Mouse (Mus musculus) forebrain, embryonic 15.5 days (tissue): Measurements from ENCODE around the gene Asb1. TPM values are rescaled to one million over a fixed set of nuclear protein-coding genes. Genes with fewer than 3 reads are reported as not detected.

Source experiments
- ATAC-seq: fragments of 200-750 bp; cut with Nextera tagmentation; replicated peaks from 2 replicates; pipeline ENCODE4 v1.8.0; 2017; ENCODE audit warnings: mild to moderate bottlenecking, moderate TSS enrichment, moderate library complexity
- H3K27ac ChIP-seq: fragments of 300-500 bp; sonication (generic); replicated peaks from 2 replicates; pipeline ENCODE4 v1.5.1; 2015; ENCODE audit warnings: mild to moderate bottlenecking, inconsistent platforms
- H3K27me3 ChIP-seq: fragments of 300-500 bp; sonication (generic); 2 replicates; pipeline ENCODE4 v1.6.1; 2015; ENCODE audit warnings: inconsistent platforms
- H3K36me3 ChIP-seq: fragments of 300-500 bp; sonication (generic); 2 replicates; pipeline ENCODE4 v1.6.1; 2015; ENCODE audit warnings: mild to moderate bottlenecking, inconsistent platforms
- H3K4me1 ChIP-seq: fragments of 300-500 bp; sonication (generic); 2 replicates; pipeline ENCODE4 v1.6.1; 2015; ENCODE audit warnings: inconsistent platforms
- H3K4me2 ChIP-seq: fragments of 300-500 bp; sonication (generic); replicated peaks from 2 replicates; pipeline ENCODE4 v1.6.1; 2015; ENCODE audit warnings: mild to moderate bottlenecking, inconsistent platforms
- H3K4me3 ChIP-seq: fragments of 300-500 bp; sonication (generic); 2 replicates; pipeline ENCODE4 v1.5.1; 2015; ENCODE audit warnings: mild to moderate bottlenecking, inconsistent platforms
- H3K9ac ChIP-seq: fragments of 300-500 bp; sonication (generic); replicated peaks from 2 replicates; pipeline ENCODE4 v1.6.1; 2015; ENCODE audit warnings: mild to moderate bottlenecking, inconsistent platforms
- H3K9me3 ChIP-seq: fragments of 300-500 bp; sonication (generic); 2 replicates; pipeline ENCODE4 v1.6.1; 2016; ENCODE audit warnings: inconsistent platforms
- WGBS: fragments of 180-500 bp; shearing (Covaris S2); methylation state at CpG from one replicate; pipeline ENCODE4 v1.1.7; 2015; ENCODE audit warnings: mixed read lengths; 5-methylcytosine and 5-hydroxymethylcytosine counted together
- polyA plus RNA-seq: library from polyadenylated mRNA; unstranded; fragments of >200 nt; fragmentation: Nextera tagmentation; extraction: Ambion mirVana; gene quantifications from 2 replicates; pipeline ENCODE4 v1.2.1, GENCODE M21; 2015

Gene Asb1
- polyA plus RNA-seq, 1 experiment from 2014 or later, result 15.3 TPM

- Histone ChIP-seq H3K9me3 (no peaks in the 10 kb centered on the region), H3K9ac (no peak overlapping the region), H3K36me3 (peaks cover 17% of the 10 kb centered on the region), H3K27ac (no peak overlapping the region), H3K27me3 (0 out of 2 replicates have a peak, but pooled peaks cover 5% of the 10 kb centered on the region), H3K4me1 (no peaks in the 10 kb centered on the region), H3K4me3 (no peak overlapping the region), H3K4me2 (no peak overlapping the region)
- WGBS, result 92% methylated on average over 4 of the region's 4 CpGs
- no peak for ATAC-seq
Observed at GRCm38 (mm10) chr1:91532243-91532642, 8.1 kb upstream of the Asb1 start.

GRCm38 (mm10) chr1:91532892-91533291 lies 7.5 kb upstream of the Asb1 start:
- Histone ChIP-seq H3K9me3 (no peaks in the 10 kb centered on the region), H3K4me3 (no peak overlapping the region), H3K4me2 (no peak overlapping the region), H3K4me1 (no peaks in the 10 kb centered on the region), H3K9ac (no peak overlapping the region), H3K36me3 (peaks cover 10% of the 10 kb centered on the region), H3K27ac (no peak overlapping the region), H3K27me3 (peaks cover 8% of the 10 kb centered on the region; the same call in 1 of the 2 replicates)
- 90% methylated on average over 5 of the region's 5 CpGs for WGBS
- ATAC-seq, result no peak

GRCm38 (mm10) chr1:91533483-91533882 lies 6.9 kb upstream of the Asb1 start:
- 67% methylated on average over 2 of the region's 2 CpGs for WGBS
- no peak overlapping the region for H3K4me2 ChIP-seq
- no peak for ATAC-seq

GRCm38 (mm10) chr1:91533961-91534723 lies 6.2 kb upstream of the Asb1 start:
- WGBS, result 81% methylated on average over 19 of the region's 19 CpGs
- Histone ChIP-seq H3K27me3 (peaks cover 19% of the 10 kb centered on the region), H3K4me3 (no peak overlapping the region), H3K4me1 (no peaks in the 10 kb centered on the region), H3K9me3 (no peaks in the 10 kb centered on the region), H3K27ac (no peak overlapping the region), H3K36me3 (0 out of 2 replicates have a peak, but pooled peaks cover 5% of the 10 kb centered on the region), H3K9ac (no peak overlapping the region), H3K4me2 (no peak overlapping the region)
- ATAC-seq, result no peak

More at GRCm38 (mm10) chr1:91533483-91533882, 6.9 kb upstream of the Asb1 start:
- H3K27me3 ChIP-seq, result peaks cover 12% of the 10 kb centered on the region; the same call in 1 of the 2 replicates
- no peaks in the 10 kb centered on the region for H3K4me1 ChIP-seq
- no peak overlapping the region for H3K4me3 ChIP-seq
- no peak overlapping the region for H3K27ac ChIP-seq
- no peaks in the 10 kb centered on the region for H3K9me3 ChIP-seq
- 0 out of 2 replicates have a peak, but pooled peaks cover 5% of the 10 kb centered on the region for H3K36me3 ChIP-seq
- no peak overlapping the region for H3K9ac ChIP-seq

- Histone ChIP-seq H3K4me1 (peaks cover 17% of the 10 kb centered on the region), H3K9ac (no peak overlapping the region), H3K27ac (no peak overlapping the region), H3K4me2 (no peak overlapping the region), H3K36me3 (no peaks in the 10 kb centered on the region), H3K27me3 (peaks cover 21% of the 10 kb centered on the region), H3K9me3 (no peaks in the 10 kb centered on the region), H3K4me3 (no peak overlapping the region)
- ATAC-seq, result no peak
- 20% methylated on average over 21 of the region's 22 CpGs for WGBS
Observed at GRCm38 (mm10) chr1:91537786-91538569, 2.4 kb upstream of the Asb1 start.

GRCm38 (mm10) chr1:91538570-91538929 lies 1.8 kb upstream of the Asb1 start:
- no peaks in the 10 kb centered on the region for H3K36me3 ChIP-seq
- no peaks in the 10 kb centered on the region for H3K9me3 ChIP-seq
- peaks cover 17% of the 10 kb centered on the region for H3K4me1 ChIP-seq
- H3K27ac ChIP-seq, result no peak overlapping the region
- H3K4me3 ChIP-seq, result no peak overlapping the region
- peaks cover 21% of the 10 kb centered on the region for H3K27me3 ChIP-seq
- 52% methylated on average over 1 of the region's 1 CpGs for WGBS
- H3K9ac ChIP-seq, result no peak overlapping the region
- H3K4me2 ChIP-seq, result no peak overlapping the region
- ATAC-seq, result no peak

GRCm38 (mm10) chr1:91539246-91539645 lies 1.1 kb upstream of the Asb1 start:
- WGBS, result 31% methylated on average over 6 of the region's 6 CpGs

GRCm38 (mm10) chr1:91539704-91540270 lies 557 bp upstream of the Asb1 start:
- Histone ChIP-seq H3K9me3 (no peaks in the 10 kb centered on the region), H3K4me1 (peaks cover 17% of the 10 kb centered on the region), H3K27ac (0 out of 2 replicates have a peak overlapping the region, but pooled peaks have one; percentile 2), H3K4me3 (peak overlapping the region; percentile 82), H3K27me3 (peaks cover 21% of the 10 kb centered on the region), H3K9ac (peak overlapping the region; percentile 31), H3K36me3 (no peaks in the 10 kb centered on the region), H3K4me2 (peak overlapping the region; percentile 92)
- peak; percentile 60 for ATAC-seq
- 3% methylated on average over 22 of the region's 22 CpGs for WGBS

More at GRCm38 (mm10) chr1:91539246-91539645, 1.1 kb upstream of the Asb1 start:
- no peaks in the 10 kb centered on the region for H3K9me3 ChIP-seq
- peaks cover 17% of the 10 kb centered on the region for H3K4me1 ChIP-seq
- H3K36me3 ChIP-seq, result no peaks in the 10 kb centered on the region
- H3K4me2 ChIP-seq, result peak overlapping the region; percentile 92
- peaks cover 21% of the 10 kb centered on the region for H3K27me3 ChIP-seq
- no peak overlapping the region for H3K27ac ChIP-seq
- H3K9ac ChIP-seq, result no peak overlapping the region
- no peak for ATAC-seq
- H3K4me3 ChIP-seq, result no peak overlapping the region

GRCm38 (mm10) chr1:91541042-91541592 lies 773 bp downstream of the Asb1 start:
- H3K9me3 ChIP-seq, result no peaks in the 10 kb centered on the region
- H3K4me3 ChIP-seq, result peak overlapping the region; percentile 82
- peaks cover 17% of the 10 kb centered on the region for H3K4me1 ChIP-seq
- WGBS, result 15% methylated on average over 15 of the region's 15 CpGs
- H3K36me3 ChIP-seq, result 0 out of 2 replicates have a peak, but pooled peaks cover 5% of the 10 kb centered on the region
- H3K4me2 ChIP-seq, result peak overlapping the region; percentile 92
- H3K27ac ChIP-seq, result no peak overlapping the region
- peaks cover 21% of the 10 kb centered on the region for H3K27me3 ChIP-seq
- no peak; the same call in 1 of the 2 replicates for ATAC-seq
- peak overlapping the region; percentile 73 for H3K9ac ChIP-seq

GRCm38 (mm10) chr1:91543974-91544373 lies 3.6 kb downstream of the Asb1 start:
- peaks cover 20% of the 10 kb centered on the region for H3K36me3 ChIP-seq
- no peak overlapping the region for H3K27ac ChIP-seq
- ATAC-seq, result no peak
- no peaks in the 10 kb centered on the region for H3K9me3 ChIP-seq
- H3K4me3 ChIP-seq, result no peak overlapping the region
- H3K4me1 ChIP-seq, result peaks cover 17% of the 10 kb centered on the region
- 89% methylated on average over 4 of the region's 4 CpGs for WGBS
- H3K27me3 ChIP-seq, result peaks cover 4% of the 10 kb centered on the region
- no peak overlapping the region for H3K4me2 ChIP-seq
- H3K9ac ChIP-seq, result no peak overlapping the region

GRCm38 (mm10) chr1:91545226-91545625 lies 4.9 kb downstream of the Asb1 start:
- Histone ChIP-seq H3K36me3 (peaks cover 20% of the 10 kb centered on the region), H3K4me3 (no peak overlapping the region), H3K4me2 (no peak overlapping the region), H3K4me1 (peaks cover 13% of the 10 kb centered on the region), H3K9ac (no peak overlapping the region), H3K27me3 (no peaks in the 10 kb centered on the region), H3K9me3 (no peaks in the 10 kb centered on the region), H3K27ac (no peak overlapping the region)
- WGBS, result 87% methylated on average over 1 of the region's 1 CpGs
- ATAC-seq, result no peak
